Mouse (Mus musculus): ENCODE data around the gene Phlda2. TPM values are rescaled to one million over a fixed set of nuclear protein-coding genes. Genes with fewer than 3 reads are reported as not detected.

The Phlda2 gene
- polyA plus RNA-seq, 1 experiment from 2014 or later, result 0.66 TPM

DNA sequence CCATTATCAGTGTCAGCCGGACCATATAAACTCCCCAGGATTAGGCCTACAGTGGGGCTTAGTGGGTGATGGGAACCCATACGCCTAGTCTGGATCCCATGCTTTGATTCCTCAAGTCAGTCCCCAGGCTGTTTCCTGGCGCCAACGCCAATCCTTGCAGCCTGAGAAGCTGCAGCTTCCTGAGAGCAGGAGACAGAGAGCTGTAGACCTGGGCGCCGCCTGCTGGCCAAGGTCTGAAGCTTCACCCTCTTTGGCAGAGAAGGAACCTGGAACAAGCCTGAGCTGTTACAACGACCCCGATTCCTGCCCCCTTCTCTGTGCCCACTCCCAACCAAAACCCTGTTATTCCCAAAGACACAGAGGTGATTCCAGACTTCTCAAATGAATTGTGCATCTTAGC is 33.0 kb downstream of the Phlda2 start:
- 17% methylated on average over 8 of the region's 8 CpGs for WGBS
- peaks cover 19% of the 10 kb centered on the region for H3K4me1 ChIP-seq
- no peaks in the 10 kb centered on the region for H3K27me3 ChIP-seq (replicated peaks)
- H3K36me3 ChIP-seq (replicated peaks), result no peaks in the 10 kb centered on the region
- H3K9me3 ChIP-seq, result no peaks in the 10 kb centered on the region
- no peak overlapping the region for H3K9ac ChIP-seq
- no peak overlapping the region for H3K4me3 ChIP-seq
- H3K27ac ChIP-seq, result no peak overlapping the region
- ATAC-seq (replicated peaks), result 0 out of 2 replicates have a peak, but pooled peaks have one; percentile 40
- no peak overlapping the region for H3K4me2 ChIP-seq

- ATAC-seq (replicated peaks), result no peak
- Histone ChIP-seq H3K36me3 (replicated peaks) (no peaks in the 10 kb centered on the region), H3K9me3 (no peaks in the 10 kb centered on the region), H3K4me3 (no peak overlapping the region), H3K27me3 (replicated peaks) (no peaks in the 10 kb centered on the region), H3K4me1 (peaks cover 23% of the 10 kb centered on the region), H3K4me2 (no peak overlapping the region), H3K9ac (no peak overlapping the region), H3K27ac (no peak overlapping the region)
- WGBS, result 5% methylated on average over 6 of the region's 6 CpGs
Observed at GRCm38 (mm10) chr7:143467714-143468113, 35.2 kb downstream of the Phlda2 start.

DNA sequence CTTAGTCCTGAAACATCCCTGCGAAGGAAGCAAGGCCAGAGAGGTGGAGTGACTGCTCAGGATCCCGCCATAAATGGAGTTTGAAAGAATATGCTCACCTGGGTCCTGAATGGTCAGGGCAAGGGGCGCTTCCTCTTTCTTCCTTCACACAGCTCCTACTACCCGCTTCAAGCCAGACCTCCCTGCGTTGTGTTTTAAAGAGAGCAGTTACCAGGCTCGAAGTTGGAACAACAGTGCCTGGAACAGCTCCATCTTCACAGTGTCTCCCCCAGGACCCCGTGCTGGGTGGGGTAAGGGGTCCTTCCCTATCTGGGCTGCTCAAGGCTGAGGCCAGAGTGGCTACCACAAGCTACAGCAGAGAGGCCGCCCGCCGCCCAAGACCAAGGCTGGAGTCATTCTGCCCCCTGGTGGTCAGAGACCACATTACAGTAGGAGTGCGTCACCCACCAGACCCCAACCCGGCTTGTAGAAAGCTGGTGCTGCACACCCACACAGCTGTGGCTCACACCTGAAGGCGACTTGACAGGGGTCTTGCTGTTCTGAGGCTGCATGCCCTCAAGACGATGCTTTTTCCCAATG is 36.8 kb downstream of the Phlda2 start:
- 31% methylated on average over 14 of the region's 14 CpGs for WGBS
- Histone ChIP-seq H3K36me3 (replicated peaks) (no peaks in the 10 kb centered on the region), H3K4me2 (no peak overlapping the region), H3K9ac (no peak overlapping the region), H3K27ac (no peak overlapping the region), H3K4me1 (peaks cover 23% of the 10 kb centered on the region), H3K4me3 (no peak overlapping the region), H3K27me3 (replicated peaks) (no peaks in the 10 kb centered on the region), H3K9me3 (no peaks in the 10 kb centered on the region)
- ATAC-seq (replicated peaks), result 0 out of 2 replicates have a peak, but pooled peaks have one; percentile 24

GRCm38 (mm10) chr7:143464811-143465560 is 38.0 kb downstream of the Phlda2 start:
- ATAC-seq (replicated peaks), result no peak
- Histone ChIP-seq H3K27me3 (replicated peaks) (no peaks in the 10 kb centered on the region), H3K4me2 (peak overlapping the region; percentile 70), H3K36me3 (replicated peaks) (no peaks in the 10 kb centered on the region), H3K9ac (peak overlapping the region; percentile 24), H3K4me3 (peak overlapping the region; percentile 35), H3K4me1 (peaks cover 23% of the 10 kb centered on the region), H3K9me3 (0 out of 2 replicates have a peak, but pooled peaks cover 2% of the 10 kb centered on the region), H3K27ac (no peak overlapping the region)
- 22% methylated on average over 56 of the region's 56 CpGs for WGBS

GRCm38 (mm10) chr7:143463865-143464415 is 39.0 kb downstream of the Phlda2 start:
- Histone ChIP-seq H3K27ac (no peak overlapping the region), H3K9ac (no peak overlapping the region)
- ATAC-seq (replicated peaks), result no peak

DNA sequence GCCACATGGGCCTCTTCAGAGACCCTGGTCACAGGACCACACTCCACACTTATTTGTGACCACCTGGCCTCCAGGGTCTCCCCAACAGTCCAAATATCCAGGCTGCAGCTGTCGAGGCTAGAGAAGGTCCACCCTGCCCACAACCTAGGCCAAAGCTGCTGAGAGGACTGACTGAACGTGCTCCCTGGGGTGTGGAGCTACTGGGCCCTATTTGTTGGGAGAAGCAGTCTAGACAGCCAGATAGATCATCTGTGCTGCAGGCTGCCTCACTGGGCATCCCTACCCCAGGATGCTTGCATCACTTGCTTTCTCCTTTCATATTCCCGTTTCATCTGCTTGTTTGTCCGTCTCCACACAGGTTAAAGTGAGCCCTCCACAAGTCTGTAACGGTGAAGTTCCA is 40.4 kb downstream of the Phlda2 start:
- no peaks in the 10 kb centered on the region for H3K27me3 ChIP-seq (replicated peaks)
- no peaks in the 10 kb centered on the region for H3K36me3 ChIP-seq (replicated peaks)
- H3K4me1 ChIP-seq, result peaks cover 15% of the 10 kb centered on the region
- H3K4me3 ChIP-seq, result no peak overlapping the region
- H3K9ac ChIP-seq, result no peak overlapping the region
- no peak overlapping the region for H3K4me2 ChIP-seq
- ATAC-seq (replicated peaks), result no peak
- 0 out of 2 replicates have a peak, but pooled peaks cover 2% of the 10 kb centered on the region for H3K9me3 ChIP-seq
- H3K27ac ChIP-seq, result no peak overlapping the region
- 80% methylated on average over 5 of the region's 5 CpGs for WGBS

More at GRCm38 (mm10) chr7:143463865-143464415, 39.0 kb downstream of the Phlda2 start:
- H3K27me3 ChIP-seq (replicated peaks), result no peaks in the 10 kb centered on the region
- 32% methylated on average over 11 of the region's 11 CpGs for WGBS
- peaks cover 20% of the 10 kb centered on the region for H3K4me1 ChIP-seq
- H3K4me2 ChIP-seq, result no peak overlapping the region
- H3K9me3 ChIP-seq, result 0 out of 2 replicates have a peak, but pooled peaks cover 2% of the 10 kb centered on the region
- no peaks in the 10 kb centered on the region for H3K36me3 ChIP-seq (replicated peaks)
- H3K4me3 ChIP-seq, result no peak overlapping the region

DNA sequence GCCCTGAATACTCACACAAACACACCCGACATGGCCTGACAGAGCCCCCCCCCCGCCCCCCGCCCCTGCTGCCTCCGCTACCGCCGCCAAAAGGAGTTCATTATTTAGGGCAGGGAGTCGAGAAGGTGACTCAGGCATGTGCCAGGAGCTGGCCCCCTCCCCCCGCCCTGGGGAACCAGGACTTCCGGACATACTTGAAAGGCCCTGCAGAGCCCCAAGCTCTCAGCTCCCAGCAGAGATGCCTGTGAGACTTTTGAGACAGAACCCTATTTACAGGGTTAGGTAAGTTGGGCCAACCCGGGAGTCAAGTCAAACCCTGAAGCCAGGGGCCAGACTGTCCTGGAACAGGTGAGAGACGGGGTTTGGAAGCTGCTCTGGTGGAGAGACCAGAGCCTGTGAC is 41.0 kb downstream of the Phlda2 start:
- H3K27me3 ChIP-seq (replicated peaks), result no peaks in the 10 kb centered on the region
- H3K9ac ChIP-seq, result no peak overlapping the region
- H3K36me3 ChIP-seq (replicated peaks), result no peaks in the 10 kb centered on the region
- no peak for ATAC-seq (replicated peaks)
- 0 out of 2 replicates have a peak, but pooled peaks cover 2% of the 10 kb centered on the region for H3K9me3 ChIP-seq
- 55% methylated on average over 11 of the region's 11 CpGs for WGBS
- H3K4me1 ChIP-seq, result peaks cover 9% of the 10 kb centered on the region; the same call in 1 of the 2 replicates
- H3K27ac ChIP-seq, result no peak overlapping the region
- H3K4me2 ChIP-seq, result no peak overlapping the region
- no peak overlapping the region for H3K4me3 ChIP-seq

GRCm38 (mm10) chr7:143461294-143461870 is 41.6 kb downstream of the Phlda2 start:
- Histone ChIP-seq H3K9me3 (0 out of 2 replicates have a peak, but pooled peaks cover 2% of the 10 kb centered on the region), H3K27me3 (replicated peaks) (no peaks in the 10 kb centered on the region), H3K4me2 (peak overlapping the region; percentile 52), H3K9ac (0 out of 2 replicates have a peak overlapping the region, but pooled peaks have one; percentile 14), H3K27ac (peak overlapping the region; percentile 52), H3K4me1 (peaks cover 9% of the 10 kb centered on the region; the same call in 1 of the 2 replicates), H3K4me3 (peak overlapping the region; percentile 51), H3K36me3 (replicated peaks) (no peaks in the 10 kb centered on the region)
- ATAC-seq (replicated peaks), result peak; percentile 61
- 43% methylated on average over 20 of the region's 32 CpGs for whole genome bisulfite sequencing

GRCm38 (mm10) chr7:143460874-143461273 is 42.1 kb downstream of the Phlda2 start, which contains the start of gene Cdkn1c:
TSS of gene Cdkn1c (minus strand) at chr7:143461050.
- H3K9ac ChIP-seq, result peak within 1 kb of the TSS; percentile 47
- no peaks in the 10 kb centered on the region for H3K36me3 ChIP-seq (replicated peaks)
- H3K4me3 ChIP-seq, result peak within 1 kb of the TSS; percentile 51
- peak; percentile 84 for ATAC-seq (replicated peaks)
- peak within 1 kb of the TSS; percentile 64 for H3K27ac ChIP-seq
- peak within 1 kb of the TSS; percentile 52 for H3K4me2 ChIP-seq
- 22% methylated on average over 46 of the region's 48 CpGs for WGBS
- no peaks in the 10 kb centered on the region for H3K27me3 ChIP-seq (replicated peaks)
- H3K9me3 ChIP-seq, result 0 out of 2 replicates have a peak, but pooled peaks cover 2% of the 10 kb centered on the region
- peaks cover 9% of the 10 kb centered on the region; the same call in 1 of the 2 replicates for H3K4me1 ChIP-seq

- no peak; the same call in 1 of the 2 replicates for ATAC-seq (replicated peaks)
- Histone ChIP-seq H3K4me2 (peak overlapping the region; percentile 52), H3K4me1 (peaks cover 8% of the 10 kb centered on the region; the same call in 1 of the 2 replicates), H3K9me3 (0 out of 2 replicates have a peak, but pooled peaks cover 2% of the 10 kb centered on the region), H3K4me3 (peak overlapping the region; percentile 51), H3K27me3 (replicated peaks) (no peaks in the 10 kb centered on the region), H3K9ac (peak overlapping the region; percentile 47), H3K36me3 (replicated peaks) (no peaks in the 10 kb centered on the region), H3K27ac (peak overlapping the region; percentile 64)
- WGBS, result 49% methylated on average over 60 of the region's 60 CpGs
Observed at GRCm38 (mm10) chr7:143460217-143460834, 42.6 kb downstream of the Phlda2 start.

DNA sequence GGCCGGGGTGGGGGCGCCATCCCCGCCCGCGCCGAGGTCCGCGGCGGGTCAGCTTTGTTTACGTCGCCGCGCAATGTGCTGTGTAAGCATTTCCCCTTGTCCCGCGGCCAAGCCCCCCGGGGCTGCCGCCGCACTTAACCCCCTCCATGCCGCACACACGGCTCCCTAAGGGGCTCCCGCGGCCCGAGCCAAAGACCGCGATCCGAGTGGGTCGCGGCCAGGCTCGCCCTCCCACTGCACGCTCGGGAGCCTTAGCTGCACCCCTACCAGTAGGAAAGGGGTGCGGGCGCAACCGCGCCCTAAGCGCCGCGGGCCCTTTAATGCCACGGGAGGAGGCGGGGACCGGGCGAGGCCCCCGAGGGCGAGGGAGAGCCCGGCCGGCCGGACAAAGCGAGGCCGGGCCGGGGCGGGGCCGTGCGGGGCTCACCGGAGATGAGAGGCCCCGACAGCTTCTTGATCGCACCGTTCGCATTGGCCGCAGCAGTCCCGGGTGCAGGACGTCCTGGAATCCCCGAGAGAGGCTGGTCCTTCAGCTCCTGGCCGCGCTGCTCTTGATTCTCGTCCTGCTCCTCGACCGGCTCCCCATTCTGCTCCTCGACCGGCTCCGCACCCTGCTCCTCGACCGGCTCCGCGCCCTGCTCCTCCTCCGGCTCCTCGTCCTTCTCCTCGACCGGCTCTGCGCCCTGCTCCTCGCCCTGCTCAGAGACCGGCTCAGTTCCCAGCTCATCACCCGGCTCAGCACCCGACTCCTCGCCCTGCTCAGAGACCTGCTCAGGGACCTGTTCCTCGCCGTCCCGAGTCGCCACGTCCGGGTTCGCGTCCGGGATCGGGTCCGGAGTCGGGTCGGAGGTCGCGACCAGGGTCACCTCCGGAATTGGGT is 43.4 kb downstream of the Phlda2 start:
- H3K4me2 ChIP-seq, result peak overlapping the region; percentile 52
- H3K27me3 ChIP-seq (replicated peaks), result no peaks in the 10 kb centered on the region
- H3K9ac ChIP-seq, result peak overlapping the region; percentile 47
- H3K27ac ChIP-seq, result peak overlapping the region; percentile 61
- no peak for ATAC-seq (replicated peaks)
- H3K36me3 ChIP-seq (replicated peaks), result no peaks in the 10 kb centered on the region
- peaks cover under 1% of the 10 kb centered on the region; the same call in 1 of the 2 replicates for H3K4me1 ChIP-seq
- H3K9me3 ChIP-seq, result 0 out of 2 replicates have a peak, but pooled peaks cover 2% of the 10 kb centered on the region
- 39% methylated on average over 100 of the region's 100 CpGs for WGBS
- H3K4me3 ChIP-seq, result peak overlapping the region; percentile 51

All from midbrain, embryonic 15.5 days (tissue).